Mouse (Mus musculus): ENCODE results near the gene Asap2. TPM values are rescaled to one million over a fixed set of nuclear protein-coding genes. Genes with fewer than 3 reads are reported as not detected.
A peak's percentile ranks its signal among the peaks of the same experiment; 100 is the strongest.

Gene Asap2
- polyA plus RNA-seq, 1 experiment: 0.77 TPM

- Histone ChIP-seq H3K27ac (ENCODE audit: control insufficient read depth, insufficient read depth, low read depth, low read length) (peak overlapping the region; percentile 16; the same call in 1 of the 2 replicates), H3K4me3 (ENCODE audit: control insufficient read depth, low read depth, low read length) (no peak overlapping the region), H3K36me3 (ENCODE audit: control insufficient read depth, insufficient read depth, low read length) (no peaks in the 10 kb centered on the region), H3K27me3 (ENCODE audit: control insufficient read depth, insufficient read depth, low read length) (no peaks in the 10 kb centered on the region), H3K4me1 (ENCODE audit: control insufficient read depth, insufficient read depth, low read length) (no peaks in the 10 kb centered on the region)
- TF ChIP-seq POLR2A (IDR thresholded peaks at IDR 0.05; ENCODE audit: control insufficient read depth, low read depth, low read length): no peak
- no peak for TF ChIP-seq CTCF (IDR thresholded peaks at IDR 0.05; ENCODE audit: control insufficient read depth, insufficient read depth, insufficient replicate concordance, low read depth, low read length)
These were observed 146.1 kb downstream of the Asap2 start for GRCm38 (mm10) chr12:21136462-21136751.

DNA sequence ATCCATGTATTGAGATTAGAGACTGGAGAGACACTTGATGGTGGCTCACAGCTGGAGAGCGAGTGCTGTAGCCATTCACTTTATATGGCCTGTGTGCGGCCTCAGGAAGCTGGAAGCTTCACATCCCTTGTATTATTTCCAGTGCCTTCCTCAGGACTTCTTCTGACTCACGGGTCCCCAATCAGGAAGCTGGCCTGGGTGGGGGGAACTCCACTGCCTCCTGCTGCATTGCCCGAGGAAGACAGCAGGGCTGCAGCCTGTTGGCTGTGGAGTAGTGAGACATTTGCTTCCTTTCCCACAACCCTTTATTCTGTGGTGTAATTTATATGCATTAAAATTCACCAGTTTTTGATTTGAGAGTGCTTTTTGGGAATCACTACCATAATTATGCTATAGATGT is 149.3 kb downstream of the Asap2 start:
- Histone ChIP-seq H3K27ac (ENCODE audit: control insufficient read depth, insufficient read depth, low read depth, low read length) (no peak overlapping the region), H3K4me1 (ENCODE audit: control insufficient read depth, insufficient read depth, low read length) (no peaks in the 10 kb centered on the region), H3K36me3 (ENCODE audit: control insufficient read depth, insufficient read depth, low read length) (no peaks in the 10 kb centered on the region), H3K27me3 (ENCODE audit: control insufficient read depth, insufficient read depth, low read length) (no peaks in the 10 kb centered on the region), H3K4me3 (ENCODE audit: control insufficient read depth, low read depth, low read length) (no peak overlapping the region)
- TF ChIP-seq CTCF (IDR thresholded peaks at IDR 0.05; ENCODE audit: control insufficient read depth, insufficient read depth, insufficient replicate concordance, low read depth, low read length) (no peak), POLR2A (IDR thresholded peaks at IDR 0.05; ENCODE audit: control insufficient read depth, low read depth, low read length) (no peak)

GRCm38 (mm10) chr12:21140153-21140552 is 149.9 kb downstream of the Asap2 start:
- Histone ChIP-seq H3K4me1 (ENCODE audit: control insufficient read depth, insufficient read depth, low read length) (no peaks in the 10 kb centered on the region), H3K27ac (ENCODE audit: control insufficient read depth, insufficient read depth, low read depth, low read length) (no peak overlapping the region), H3K27me3 (ENCODE audit: control insufficient read depth, insufficient read depth, low read length) (no peaks in the 10 kb centered on the region), H3K36me3 (ENCODE audit: control insufficient read depth, insufficient read depth, low read length) (no peaks in the 10 kb centered on the region), H3K4me3 (ENCODE audit: control insufficient read depth, low read depth, low read length) (no peak overlapping the region)
- no peak for TF ChIP-seq POLR2A (IDR thresholded peaks at IDR 0.05; ENCODE audit: control insufficient read depth, low read depth, low read length)
- TF ChIP-seq CTCF (IDR thresholded peaks at IDR 0.05; ENCODE audit: control insufficient read depth, insufficient read depth, insufficient replicate concordance, low read depth, low read length): no peak

GRCm38 (mm10) chr12:21140741-21141308 is 150.6 kb downstream of the Asap2 start:
- Histone ChIP-seq H3K36me3 (ENCODE audit: control insufficient read depth, insufficient read depth, low read length) (no peaks in the 10 kb centered on the region), H3K27me3 (ENCODE audit: control insufficient read depth, insufficient read depth, low read length) (no peaks in the 10 kb centered on the region), H3K27ac (ENCODE audit: control insufficient read depth, insufficient read depth, low read depth, low read length) (no peak overlapping the region), H3K4me3 (ENCODE audit: control insufficient read depth, low read depth, low read length) (no peak overlapping the region), H3K4me1 (ENCODE audit: control insufficient read depth, insufficient read depth, low read length) (no peaks in the 10 kb centered on the region)
- TF ChIP-seq CTCF (IDR thresholded peaks at IDR 0.05; ENCODE audit: control insufficient read depth, insufficient read depth, insufficient replicate concordance, low read depth, low read length): no peak
- no peak for TF ChIP-seq POLR2A (IDR thresholded peaks at IDR 0.05; ENCODE audit: control insufficient read depth, low read depth, low read length)

- no peaks in the 10 kb centered on the region for H3K27me3 ChIP-seq (ENCODE audit: control insufficient read depth, insufficient read depth, low read length)
- H3K4me3 ChIP-seq (ENCODE audit: control insufficient read depth, low read depth, low read length): no peak overlapping the region
- no peaks in the 10 kb centered on the region for H3K36me3 ChIP-seq (ENCODE audit: control insufficient read depth, insufficient read depth, low read length)
- no peaks in the 10 kb centered on the region for H3K4me1 ChIP-seq (ENCODE audit: control insufficient read depth, insufficient read depth, low read length)
- TF ChIP-seq POLR2A (IDR thresholded peaks at IDR 0.05; ENCODE audit: control insufficient read depth, low read depth, low read length) (no peak), CTCF (IDR thresholded peaks at IDR 0.05; ENCODE audit: control insufficient read depth, insufficient read depth, insufficient replicate concordance, low read depth, low read length) (no peak)
- no peak overlapping the region for H3K27ac ChIP-seq (ENCODE audit: control insufficient read depth, insufficient read depth, low read depth, low read length)
These were observed 151.5 kb downstream of the Asap2 start for GRCm38 (mm10) chr12:21141691-21142300.

GRCm38 (mm10) chr12:21142489-21143254 is 152.4 kb downstream of the Asap2 start:
- Histone ChIP-seq H3K27me3 (ENCODE audit: control insufficient read depth, insufficient read depth, low read length) (no peaks in the 10 kb centered on the region), H3K27ac (ENCODE audit: control insufficient read depth, insufficient read depth, low read depth, low read length) (no peak overlapping the region), H3K4me3 (ENCODE audit: control insufficient read depth, low read depth, low read length) (no peak overlapping the region), H3K4me1 (ENCODE audit: control insufficient read depth, insufficient read depth, low read length) (no peaks in the 10 kb centered on the region), H3K36me3 (ENCODE audit: control insufficient read depth, insufficient read depth, low read length) (no peaks in the 10 kb centered on the region)
- TF ChIP-seq CTCF (IDR thresholded peaks at IDR 0.05; ENCODE audit: control insufficient read depth, insufficient read depth, insufficient replicate concordance, low read depth, low read length) (no peak), POLR2A (IDR thresholded peaks at IDR 0.05; ENCODE audit: control insufficient read depth, low read depth, low read length) (no peak)

DNA sequence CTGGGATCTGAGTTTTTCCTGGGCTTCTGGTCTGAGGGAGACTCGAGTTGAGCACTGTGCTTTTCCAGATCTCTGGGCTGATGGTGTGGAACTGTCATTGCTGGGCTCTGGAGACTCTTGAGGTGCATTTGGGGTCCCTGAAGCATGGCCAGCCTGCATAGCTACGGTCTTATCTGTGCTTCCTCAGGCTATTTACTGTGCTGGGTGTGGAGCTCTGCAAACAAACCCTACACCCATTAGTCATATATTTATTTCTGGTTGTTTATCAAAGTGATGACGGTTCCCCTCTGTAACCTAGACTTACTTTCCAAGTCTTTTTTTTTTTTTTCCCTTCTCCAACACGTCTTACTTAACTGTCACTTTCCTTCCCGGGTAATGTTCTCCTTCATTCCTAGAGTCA is 154.3 kb downstream of the Asap2 start:
- Histone ChIP-seq H3K27ac (ENCODE audit: control insufficient read depth, insufficient read depth, low read depth, low read length) (no peak overlapping the region), H3K36me3 (ENCODE audit: control insufficient read depth, insufficient read depth, low read length) (no peaks in the 10 kb centered on the region), H3K4me3 (ENCODE audit: control insufficient read depth, low read depth, low read length) (no peak overlapping the region), H3K4me1 (ENCODE audit: control insufficient read depth, insufficient read depth, low read length) (no peaks in the 10 kb centered on the region), H3K27me3 (ENCODE audit: control insufficient read depth, insufficient read depth, low read length) (no peaks in the 10 kb centered on the region)
- TF ChIP-seq POLR2A (IDR thresholded peaks at IDR 0.05; ENCODE audit: control insufficient read depth, low read depth, low read length): no peak
- TF ChIP-seq CTCF (IDR thresholded peaks at IDR 0.05; ENCODE audit: control insufficient read depth, insufficient read depth, insufficient replicate concordance, low read depth, low read length): no peak
